Mouse (Mus musculus) c-Kit-positive CD71-positive TER-119-negative erythroid progenitor cells, embryonic 14.5 days (primary cell): ENCODE results near the gene Afg1l.
A peak's percentile ranks its signal among the peaks of the same experiment; 100 is the strongest.

Source experiments
- DNase-seq: peaks from one replicate; pipeline ENCODE4 v3.0.0-alpha.2; 2013; ENCODE audit warnings: low read depth

Afg1l gene

GRCm38 (mm10) chr10:42297109-42297508 is 181.3 kb downstream of the Afg1l start:
- DNase-seq: no peak

- DNase-seq: peak; percentile 68
Measured at GRCm38 (mm10) chr10:42296559-42296958, 181.8 kb downstream of the Afg1l start.

GRCm38 (mm10) chr10:42295028-42295427 is 183.3 kb downstream of the Afg1l start:
- peak; percentile 60 for DNase-seq

- DNase-seq: no peak
Measured at GRCm38 (mm10) chr10:42294392-42294791, 184.0 kb downstream of the Afg1l start.

GRCm38 (mm10) chr10:42293877-42294276 is 184.5 kb downstream of the Afg1l start:
- DNase-seq: no peak

- no peak for DNase-seq
Measured at GRCm38 (mm10) chr10:42291360-42291759, 187.0 kb downstream of the Afg1l start.

GRCm38 (mm10) chr10:42287666-42288065 is 190.7 kb downstream of the Afg1l start:
- DNase-seq: no peak

GRCm38 (mm10) chr10:42278307-42278850 is 200.0 kb downstream of the Afg1l start:
- no peak for DNase-seq

GRCm38 (mm10) chr10:42277476-42278306 is 200.7 kb downstream of the Afg1l start:
- peak; percentile 98 for DNase-seq

- DNase-seq: no peak
Measured at GRCm38 (mm10) chr10:42276507-42277345, 201.6 kb downstream of the Afg1l start, which contains the start of gene Foxo3. Gene Foxo3 (minus strand): TSS chr10:42276755.

- no peak for DNase-seq
Measured at GRCm38 (mm10) chr10:42275871-42276501, 202.4 kb downstream of the Afg1l start.

- DNase-seq: no peak
Measured at GRCm38 (mm10) chr10:42275401-42275870, 202.9 kb downstream of the Afg1l start.

- DNase-seq: no peak
Measured at GRCm38 (mm10) chr10:42274712-42275400, 203.5 kb downstream of the Afg1l start.

GRCm38 (mm10) chr10:42273760-42274691 is 204.3 kb downstream of the Afg1l start:
- no peak for DNase-seq

GRCm38 (mm10) chr10:42273403-42273759 is 205.0 kb downstream of the Afg1l start:
- DNase-seq: no peak

GRCm38 (mm10) chr10:42271454-42272230 is 206.7 kb downstream of the Afg1l start:
- DNase-seq: no peak

GRCm38 (mm10) chr10:42270277-42271083 is 207.9 kb downstream of the Afg1l start:
- no peak for DNase-seq

- no peak for DNase-seq
Measured at GRCm38 (mm10) chr10:42269281-42270025, 208.9 kb downstream of the Afg1l start.
